Mouse (Mus musculus) granulocyte monocyte progenitor cell, adult 5-6 weeks (primary cell): ENCODE data around the gene Tcl1b4. TPM values are rescaled to one million over a fixed set of nuclear protein-coding genes. Genes with fewer than 3 reads are reported as not detected.

ENCODE experiments used
- ATAC-seq: replicated peaks from 2 replicates; pipeline ENCODE4 v1.8.0; 2016; ENCODE audit warnings: mild to moderate bottlenecking, moderate TSS enrichment, inconsistent platforms; ENCODE audit not compliant: poor library complexity, severe bottlenecking
- total RNA-seq, 2 experiments: library from RNA; stranded (forward) in 1 of 2; stranded (reverse) in 1 of 2; fragments of 200-712, 200-1000 nt in 1 of 2; fragments of >200 nt in 1 of 2; fragmentation: Nextera tagmentation in 1 of 2; gene quantifications; 2 replicates each; pipeline ENCODE4 v1.2.3; 2014 to 2017

Gene Tcl1b4
- total RNA-seq, 2 experiments from 2014 or later, result not detected

DNA sequence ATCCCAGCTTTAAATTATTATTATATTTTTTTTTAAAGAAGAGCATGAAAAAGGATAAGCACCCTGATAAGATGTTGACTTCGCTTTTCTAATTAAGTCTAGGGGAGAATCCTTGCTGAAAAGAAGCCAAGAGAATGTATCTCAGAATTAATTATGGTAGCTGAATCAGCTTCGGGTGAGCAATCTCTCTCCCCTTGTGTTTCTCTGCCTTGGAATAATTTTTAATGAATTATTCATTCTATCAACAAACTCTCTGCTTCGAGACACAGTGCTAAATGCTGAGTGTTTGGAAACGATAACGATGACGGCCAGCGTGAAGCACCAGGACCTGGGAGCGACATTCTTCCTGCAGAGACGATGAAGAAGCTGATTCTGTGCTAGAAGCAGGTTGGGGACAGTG lies 37.3 kb downstream of the Tcl1b4 start:
- no peak for ATAC-seq

DNA sequence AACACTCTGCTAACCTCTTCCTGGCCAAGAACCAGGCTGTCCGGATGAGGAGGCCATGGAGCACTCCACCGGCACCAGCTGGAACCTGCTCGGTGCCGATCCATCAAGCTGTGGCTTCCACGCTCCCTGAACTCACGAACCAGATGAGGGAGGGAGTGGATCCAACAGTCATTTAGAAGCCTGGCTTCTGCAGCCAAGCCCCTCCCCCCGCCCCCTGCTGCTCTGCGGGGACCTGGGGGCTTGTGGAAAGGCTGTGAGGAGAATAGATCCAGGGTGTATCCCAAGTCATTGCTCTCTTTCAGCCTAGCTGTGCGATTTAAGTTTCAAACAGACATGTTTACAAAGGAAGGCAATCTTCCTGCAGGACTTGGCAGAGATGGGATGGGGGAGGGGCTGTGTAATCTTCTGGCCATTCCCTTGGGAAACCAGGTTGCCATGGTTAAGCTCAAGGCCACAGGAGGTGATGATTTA lies 47.0 kb downstream of the Tcl1b4 start:
- no peak for ATAC-seq

DNA sequence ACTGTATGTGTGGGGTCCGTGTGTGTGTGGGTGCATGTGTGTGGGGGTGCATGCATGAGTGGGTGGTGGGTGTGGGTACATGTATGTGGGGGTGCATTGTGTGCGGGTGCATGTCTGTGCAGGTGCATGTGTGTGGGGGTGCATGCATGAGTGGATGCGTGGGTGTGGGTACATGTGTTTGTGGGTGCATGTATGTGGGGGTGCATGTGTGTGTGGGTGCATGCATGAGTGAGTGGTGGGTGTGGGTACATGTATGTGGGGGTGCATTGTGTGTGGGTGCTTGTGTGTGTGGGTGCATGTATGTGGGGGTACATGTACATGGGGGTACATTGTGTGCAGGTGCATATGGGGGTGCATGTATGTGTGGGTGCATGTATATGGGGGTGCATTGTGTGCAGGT lies 52.0 kb downstream of the Tcl1b4 start:
- no peak for ATAC-seq

Other genes starting within 250 kb of the Tcl1b4 start
- gene Syne3, start 192.1 kb upstream of the Tcl1b4 start, total RNA-seq (2014; fragmentation: Nextera tagmentation), result 13.4 and 20.1 TPM in 2 replicates
- gene Syne3, start 192.1 kb upstream of the Tcl1b4 start, total RNA-seq (2017), result 20.3 and 22.4 TPM in 2 replicates
- 50.7 and 56.1 TPM in 2 replicates for gene Glrx5, start 169.3 kb upstream of the Tcl1b4 start, total RNA-seq (2014; fragmentation: Nextera tagmentation)
- gene Glrx5, start 169.3 kb upstream of the Tcl1b4 start, total RNA-seq (2017), result 27.2 and 29.8 TPM in 2 replicates
- gene Tcl1b2, start 55.9 kb upstream of the Tcl1b4 start, total RNA-seq (2014; fragmentation: Nextera tagmentation), result not detected in 2 replicates
- not detected in 2 replicates for gene Tcl1b2, start 55.9 kb upstream of the Tcl1b4 start, total RNA-seq (2017)
- not detected in 2 replicates for gene Tcl1b1, start 42.3 kb upstream of the Tcl1b4 start, total RNA-seq (2014; fragmentation: Nextera tagmentation)
- gene Tcl1b1, start 42.3 kb upstream of the Tcl1b4 start, total RNA-seq (2017), result not detected in 2 replicates
- not detected in 2 replicates for gene Tcl1b5, start 25.6 kb upstream of the Tcl1b4 start, total RNA-seq (2014; fragmentation: Nextera tagmentation)
- gene Tcl1b5, start 25.6 kb upstream of the Tcl1b4 start, total RNA-seq (2017), result not detected in 2 replicates
- gene Tcl1b3, start 10.9 kb upstream of the Tcl1b4 start, total RNA-seq (2014; fragmentation: Nextera tagmentation), result not detected in 2 replicates
- gene Tcl1b3, start 10.9 kb upstream of the Tcl1b4 start, total RNA-seq (2017), result not detected in 2 replicates
- not detected in 2 replicates for gene Tcl1, start 20.8 kb downstream of the Tcl1b4 start, total RNA-seq (2014; fragmentation: Nextera tagmentation)
- not detected in 2 replicates for gene Tcl1, start 20.8 kb downstream of the Tcl1b4 start, total RNA-seq (2017)
- gene Tunar, start 131.9 kb downstream of the Tcl1b4 start, total RNA-seq (2014; fragmentation: Nextera tagmentation), result not detected in 2 replicates
- gene Tunar, start 131.9 kb downstream of the Tcl1b4 start, total RNA-seq (2017), result not detected in 2 replicates